Mouse (Mus musculus) myocyte (in vitro differentiated cells): ENCODE results near the gene Gm45713.

ENCODE experiments used
- CEBPB ChIP-seq: IDR thresholded peaks from 2 replicates; pipeline ENCODE4 v1.6.1; 2011; ENCODE audit warnings: mild to moderate bottlenecking, moderate library complexity; ENCODE audit not compliant: poor library complexity, insufficient read depth, severe bottlenecking
- E2F4 ChIP-seq: IDR thresholded peaks from one replicate; pipeline ENCODE4 v1.6.1; 2011; ENCODE audit warnings: mild to moderate bottlenecking, control low read depth, moderate library complexity; ENCODE audit not compliant: insufficient read depth
- MAX ChIP-seq: IDR thresholded peaks from one replicate; pipeline ENCODE4 v1.6.1; 2011; ENCODE audit warnings: low read depth, mild to moderate bottlenecking, control low read depth
- MYOD1 ChIP-seq, 3 experiments: IDR thresholded peaks; one replicate each; pipeline ENCODE4 v1.6.1; 2011; ENCODE audit warnings: control low read depth in 2 of 3, low read depth in 2 of 3, mild to moderate bottlenecking in 2 of 3, moderate library complexity in 1 of 3; ENCODE audit not compliant: insufficient read length in 2 of 3, control insufficient read depth in 1 of 3
- MYOG ChIP-seq, 3 experiments: IDR thresholded peaks; one replicate each; pipeline ENCODE4 v1.6.1; 2011; ENCODE audit warnings: control low read depth in 2 of 3, low read depth in 2 of 3, mild to moderate bottlenecking in 2 of 3; ENCODE audit not compliant: insufficient read length in 2 of 3, control insufficient read depth in 1 of 3, insufficient read depth in 1 of 3
- POLR2A ChIP-seq: IDR thresholded peaks from one replicate; pipeline ENCODE4 v1.6.1; 2011; ENCODE audit warnings: low read depth, mild to moderate bottlenecking, control low read depth, moderate library complexity; ENCODE audit not compliant: insufficient read length
- POLR2AphosphoS2 ChIP-seq: IDR thresholded peaks from one replicate; pipeline ENCODE4 v1.6.1; 2011; ENCODE audit warnings: low read depth, control low read depth; ENCODE audit not compliant: insufficient read length
- REST ChIP-seq: IDR thresholded peaks from one replicate; pipeline ENCODE4 v1.6.1; 2011; ENCODE audit warnings: mild to moderate bottlenecking, control low read depth, moderate library complexity; ENCODE audit not compliant: insufficient read depth, insufficient read length
- SRF ChIP-seq: IDR thresholded peaks from one replicate; pipeline ENCODE4 v1.6.1; 2011; ENCODE audit warnings: low read depth; ENCODE audit not compliant: control insufficient read depth, insufficient read length
- TCF12 ChIP-seq: IDR thresholded peaks from one replicate; pipeline ENCODE4 v1.6.1; 2011; ENCODE audit warnings: mild to moderate bottlenecking, control low read depth; ENCODE audit not compliant: poor library complexity, insufficient read depth, severe bottlenecking
- TCF3 ChIP-seq: IDR thresholded peaks from one replicate; pipeline ENCODE4 v1.6.1; 2011; ENCODE audit warnings: low read depth, control low read depth; ENCODE audit not compliant: insufficient read length
- USF1 ChIP-seq: IDR thresholded peaks from one replicate; pipeline ENCODE4 v1.6.1; 2011; ENCODE audit warnings: low read depth, mild to moderate bottlenecking, control low read depth, moderate library complexity

DNA sequence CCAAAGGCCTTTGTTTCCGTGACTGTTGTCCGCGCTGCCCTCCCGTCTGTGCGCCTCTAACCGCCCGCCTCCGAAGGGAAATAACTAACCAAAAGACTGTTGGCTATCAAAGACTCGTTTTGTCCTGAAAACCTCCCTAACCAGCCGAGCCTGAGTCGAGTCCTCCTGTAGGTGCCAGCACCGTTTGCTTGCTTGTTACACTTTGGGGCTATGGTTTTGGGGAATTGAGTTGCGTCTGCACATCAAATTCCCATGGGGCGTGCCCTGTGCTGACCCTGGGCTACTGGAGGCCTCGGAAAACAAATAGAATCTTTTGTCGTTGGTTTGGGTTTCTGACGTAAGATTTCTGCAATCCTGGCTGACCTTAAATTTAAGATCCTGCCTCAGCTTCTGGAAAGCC lies 6.7 kb downstream of the Gm45713 start:
- no peak for TF ChIP-seq POLR2A
- TF ChIP-seq TCF12 = no peak
- no peak for TF ChIP-seq MAX
- TF ChIP-seq TCF3 = no peak
- no peak for TF ChIP-seq USF1
- peak; percentile 98 for TF ChIP-seq CEBPB
- no peak for TF ChIP-seq MYOD1 (IDR thresholded peaks at IDR 0.05; ENCODE audit: control insufficient read depth in 1 of 3, insufficient read length in 2 of 3, low read depth in 2 of 3)
- no peak for TF ChIP-seq SRF
- no peak for TF ChIP-seq E2F4
- no peak for TF ChIP-seq MYOG (IDR thresholded peaks at IDR 0.05; ENCODE audit: control insufficient read depth in 1 of 3, insufficient read depth in 1 of 3, insufficient read length in 2 of 3, low read depth in 2 of 3)
- peak; percentile 54 for TF ChIP-seq POLR2AphosphoS2
- TF ChIP-seq REST = no peak
